Mouse (Mus musculus) intestine, postnatal 0 days (tissue): Measurements from ENCODE around the gene Cd7. TPM values are rescaled to one million over a fixed set of nuclear protein-coding genes. Genes with fewer than 3 reads are reported as not detected.

ENCODE experiments used
- ATAC-seq: fragments of 200-750 bp; cut with Nextera tagmentation; 2 replicates; pipeline ENCODE4 v1.8.0; 2017; ENCODE audit warnings: mild to moderate bottlenecking, moderate TSS enrichment, moderate library complexity
- H3K27ac ChIP-seq: fragments of 300-500 bp; sonication (generic); 2 replicates; pipeline ENCODE4 v1.5.1; 2014; ENCODE audit warnings: mild to moderate bottlenecking, low read depth, low read length, moderate library complexity
- H3K27me3 ChIP-seq: fragments of 300-500 bp; sonication (generic); replicated peaks from 2 replicates; pipeline ENCODE4 v1.6.1; 2014; ENCODE audit warnings: low read length, mixed read lengths; ENCODE audit not compliant: control insufficient read depth, insufficient read depth
- H3K36me3 ChIP-seq: fragments of 300-500 bp; sonication (generic); 2 replicates; pipeline ENCODE4 v1.6.1; 2014; ENCODE audit warnings: mild to moderate bottlenecking, moderate library complexity; ENCODE audit not compliant: control insufficient read depth, insufficient read depth
- H3K4me1 ChIP-seq: fragments of 300-500 bp; sonication (generic); replicated peaks from 2 replicates; pipeline ENCODE4 v1.6.1; 2014; ENCODE audit warnings: antibody characterized with exemption, low read length, mixed read lengths; ENCODE audit not compliant: control insufficient read depth, insufficient read depth
- H3K4me2 ChIP-seq: fragments of 300-500 bp; sonication (generic); replicated peaks from 2 replicates; pipeline ENCODE4 v1.6.1; 2014; ENCODE audit warnings: low read depth, mild to moderate bottlenecking, moderate library complexity
- H3K4me3 ChIP-seq: fragments of 300-500 bp; sonication (generic); 2 replicates; pipeline ENCODE4 v1.5.1; 2014; ENCODE audit warnings: low read depth, low read length
- H3K9ac ChIP-seq: fragments of 300-500 bp; sonication (generic); 2 replicates; pipeline ENCODE4 v1.6.1; 2014; ENCODE audit warnings: mild to moderate bottlenecking, low read depth, low read length
- H3K9me3 ChIP-seq: fragments of 300-500 bp; sonication (generic); 2 replicates; pipeline ENCODE4 v1.6.1; 2016; ENCODE audit warnings: mixed run types; ENCODE audit not compliant: control insufficient read depth
- CTCF ChIP-seq: sonication (generic); IDR thresholded peaks from 2 replicates; pipeline ENCODE4 v1.5.1; 2016; ENCODE audit warnings: low read depth, mild to moderate bottlenecking, control low read depth, antibody characterized with exemption, moderate library complexity
- WGBS: fragments of 180-500 bp; shearing (Covaris S2); extraction: QIAGEN DNeasy Blood & Tissue Kit; methylation state at CpG from one replicate; pipeline ENCODE4 v1.1.7; 2014; 5-methylcytosine and 5-hydroxymethylcytosine counted together
- polyA plus RNA-seq: library from polyadenylated mRNA; unstranded; fragments of >200 nt; fragmentation: Nextera tagmentation; extraction: Ambion mirVana; gene quantifications from 2 replicates; pipeline ENCODE4 v1.2.1, GENCODE M21; 2015

Gene Cd7
- polyA plus RNA-seq, 1 experiment from 2014 or later: 2.2 TPM

DNA sequence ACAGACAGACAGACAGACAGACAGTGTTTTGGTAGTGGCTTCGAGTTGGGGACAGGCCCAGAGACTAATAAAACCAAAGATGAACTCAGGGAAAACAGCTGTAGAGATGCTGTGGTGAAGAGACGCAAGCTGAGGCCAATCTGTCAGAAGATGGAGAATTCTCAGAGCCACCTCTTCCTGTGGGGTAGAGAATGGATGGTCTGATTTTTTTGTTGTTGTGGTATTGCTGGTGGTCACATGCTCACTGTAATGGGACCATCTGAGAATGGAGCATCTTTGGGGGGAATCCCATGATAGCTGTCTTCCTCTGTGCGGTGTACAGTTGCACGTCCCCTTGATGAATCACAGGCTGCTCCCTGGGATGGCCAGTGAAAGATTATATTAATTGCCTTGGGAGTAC is 3.3 kb upstream of the Cd7 start:
- TF ChIP-seq CTCF: no peak
- no peak for ATAC-seq
- 67% methylated on average over 4 of the region's 4 CpGs for WGBS

DNA sequence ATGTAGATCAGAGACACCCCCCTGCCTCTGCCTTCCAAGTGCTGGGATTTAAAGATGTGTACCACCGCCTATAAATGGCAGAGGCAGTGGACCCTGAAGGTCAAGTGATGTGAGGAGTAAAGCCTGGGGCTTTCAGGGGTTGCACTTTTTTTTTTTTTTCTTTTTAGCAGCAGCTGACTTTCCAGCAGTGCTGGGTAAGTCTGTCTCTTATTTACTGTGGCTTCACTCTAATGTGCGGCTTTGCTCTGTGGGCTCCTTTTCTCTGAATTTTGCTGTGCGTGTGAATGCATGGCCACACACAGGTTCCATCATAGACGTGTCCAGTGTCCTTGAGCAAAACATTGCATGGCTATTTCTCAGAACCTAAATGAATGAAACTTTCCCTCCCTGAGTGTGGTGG is 2.4 kb upstream of the Cd7 start:
- H3K9me3 ChIP-seq: no peaks in the 10 kb centered on the region
- no peaks in the 10 kb centered on the region for H3K27me3 ChIP-seq
- no peak overlapping the region for H3K4me3 ChIP-seq
- no peaks in the 10 kb centered on the region for H3K4me1 ChIP-seq
- no peak for ATAC-seq
- TF ChIP-seq CTCF: no peak
- no peak overlapping the region for H3K27ac ChIP-seq
- no peak overlapping the region for H3K9ac ChIP-seq
- H3K4me2 ChIP-seq: no peak overlapping the region
- WGBS: 74% methylated on average over 4 of the region's 4 CpGs
- H3K36me3 ChIP-seq: no peaks in the 10 kb centered on the region

More for the DNA sequence above, 3.3 kb upstream of the Cd7 start:
- H3K4me3 ChIP-seq: no peak overlapping the region
- no peak overlapping the region for H3K9ac ChIP-seq
- H3K4me1 ChIP-seq: no peaks in the 10 kb centered on the region
- H3K4me2 ChIP-seq: no peak overlapping the region
- H3K36me3 ChIP-seq: no peaks in the 10 kb centered on the region
- H3K27me3 ChIP-seq: no peaks in the 10 kb centered on the region
- H3K27ac ChIP-seq: no peak overlapping the region
- H3K9me3 ChIP-seq: no peaks in the 10 kb centered on the region

DNA sequence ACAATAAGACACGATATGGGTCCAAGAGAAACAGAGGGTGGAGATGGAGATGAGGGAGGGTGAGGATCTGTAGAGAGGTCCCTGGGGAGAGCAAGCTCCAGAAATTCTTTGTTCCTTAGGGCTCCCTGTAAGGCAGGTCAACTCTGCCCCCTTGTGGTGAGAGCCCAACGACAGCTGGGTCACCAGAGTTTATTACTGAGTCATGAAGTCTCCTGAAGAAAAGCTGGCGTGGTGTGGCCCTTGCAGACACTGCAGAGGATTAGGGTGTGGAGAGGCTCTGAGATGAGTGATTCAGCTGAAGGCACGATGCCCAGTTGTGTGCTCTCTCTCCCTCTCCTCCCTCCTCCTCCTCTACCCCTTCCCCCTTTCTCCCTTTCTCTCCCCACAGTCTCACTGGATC is 2.0 kb upstream of the Cd7 start:
- Histone ChIP-seq H3K27ac (no peak overlapping the region), H3K9me3 (no peaks in the 10 kb centered on the region), H3K9ac (no peak overlapping the region), H3K4me2 (no peak overlapping the region), H3K4me1 (no peaks in the 10 kb centered on the region), H3K4me3 (no peak overlapping the region), H3K36me3 (no peaks in the 10 kb centered on the region), H3K27me3 (no peaks in the 10 kb centered on the region)
- peak; percentile 77 for ATAC-seq
- TF ChIP-seq CTCF: peak; percentile 93
- 6% methylated on average over 4 of the region's 4 CpGs for WGBS

DNA sequence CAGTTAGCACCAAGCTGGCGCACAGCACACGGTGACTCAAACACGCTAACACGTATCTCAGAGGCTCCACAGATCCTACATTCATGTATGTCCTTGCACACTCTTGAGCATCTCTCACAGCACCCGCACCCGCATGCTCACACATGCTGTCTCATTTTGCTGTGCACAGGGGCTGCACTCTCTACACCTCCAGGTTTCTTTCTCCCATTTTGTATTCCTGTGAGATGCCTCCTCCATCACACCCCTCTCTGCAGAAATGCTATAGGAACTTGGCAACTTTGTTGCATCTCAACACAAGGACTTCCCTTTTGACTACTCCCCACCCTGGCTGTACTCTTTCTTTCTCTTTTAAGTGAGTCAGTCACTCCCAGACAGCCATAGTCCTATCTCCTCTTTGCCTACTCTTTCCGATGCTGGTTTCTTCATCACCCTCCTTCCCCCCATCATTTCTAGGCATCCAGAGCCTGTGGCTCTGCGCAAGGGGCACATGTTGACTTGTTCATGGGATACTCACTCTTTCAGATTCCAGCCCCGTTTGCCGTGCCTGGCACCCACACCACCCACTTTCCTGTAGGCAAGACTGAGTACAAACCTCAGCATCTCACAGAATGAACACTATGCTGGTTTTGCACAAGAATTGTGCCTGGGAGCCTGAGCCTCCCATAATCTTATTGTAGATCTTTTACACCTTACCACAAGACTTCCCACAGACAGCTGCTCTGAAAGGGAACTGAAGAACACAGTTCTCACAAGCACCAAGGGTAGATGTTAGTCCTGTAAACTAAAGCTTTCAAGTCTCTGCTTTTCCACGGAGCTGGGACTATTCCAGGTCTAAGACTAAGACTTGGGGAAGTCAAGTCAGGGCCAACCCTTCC is 615 bp downstream of the Cd7 start:
- no peaks in the 10 kb centered on the region for H3K4me1 ChIP-seq
- WGBS: 87% methylated on average over 11 of the region's 11 CpGs
- no peak overlapping the region for H3K27ac ChIP-seq
- no peaks in the 10 kb centered on the region for H3K27me3 ChIP-seq
- no peak overlapping the region for H3K4me3 ChIP-seq
- no peak overlapping the region for H3K4me2 ChIP-seq
- H3K36me3 ChIP-seq: no peaks in the 10 kb centered on the region
- H3K9ac ChIP-seq: no peak overlapping the region
- TF ChIP-seq CTCF: no peak
- no peak for ATAC-seq
- H3K9me3 ChIP-seq: no peaks in the 10 kb centered on the region

DNA sequence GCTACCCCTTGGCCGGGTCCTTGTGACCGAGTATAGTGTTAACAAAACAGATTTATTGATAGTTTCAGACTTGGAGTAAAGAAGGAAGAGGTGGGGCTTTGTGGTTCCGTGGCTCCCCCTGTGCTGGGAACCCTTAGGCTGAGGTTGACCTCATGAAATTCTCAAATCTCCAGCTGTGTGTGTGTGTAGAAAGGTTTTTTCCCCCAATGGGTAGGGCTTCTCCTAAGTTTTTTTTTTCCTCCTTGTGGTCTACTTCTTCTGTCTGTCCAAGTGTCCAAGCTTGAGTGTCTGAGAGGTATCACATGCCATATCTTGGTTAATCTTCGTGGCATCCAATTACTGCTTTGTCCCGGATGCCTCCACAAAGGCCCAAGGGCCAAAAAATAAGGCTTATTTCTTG is 6.1 kb downstream of the Cd7 start:
- H3K9me3 ChIP-seq: no peaks in the 10 kb centered on the region
- H3K9ac ChIP-seq: no peak overlapping the region
- H3K4me2 ChIP-seq: no peak overlapping the region
- H3K27ac ChIP-seq: no peak overlapping the region
- H3K36me3 ChIP-seq: no peaks in the 10 kb centered on the region
- TF ChIP-seq CTCF: no peak
- no peak for ATAC-seq
- no peaks in the 10 kb centered on the region for H3K27me3 ChIP-seq
- no peaks in the 10 kb centered on the region for H3K4me1 ChIP-seq
- no peak overlapping the region for H3K4me3 ChIP-seq
- WGBS: 75% methylated on average over 5 of the region's 5 CpGs

DNA sequence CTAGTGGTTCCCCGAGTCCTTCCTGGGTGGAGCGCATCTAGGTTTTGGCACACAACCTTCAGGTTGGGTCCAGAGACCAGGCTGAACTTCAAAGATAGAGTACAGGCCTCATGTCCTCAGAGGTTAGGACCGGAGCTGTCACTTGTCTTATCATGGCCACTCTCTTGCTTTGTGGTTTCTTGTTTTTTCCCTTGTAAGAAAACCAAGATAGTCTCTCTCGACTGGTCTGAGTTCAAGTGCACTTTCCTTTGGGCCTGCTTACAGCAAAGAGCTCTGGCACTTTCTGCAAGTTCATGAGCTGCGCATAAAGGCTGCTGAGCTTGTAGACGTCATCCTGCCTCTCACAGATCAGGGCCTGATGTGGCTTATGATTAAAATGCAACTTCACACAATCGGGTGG is 12.0 kb downstream of the Cd7 start:
- Histone ChIP-seq H3K9me3 (no peaks in the 10 kb centered on the region), H3K27ac (no peak overlapping the region), H3K36me3 (no peaks in the 10 kb centered on the region), H3K4me3 (no peak overlapping the region), H3K4me2 (no peak overlapping the region), H3K4me1 (no peaks in the 10 kb centered on the region), H3K9ac (no peak overlapping the region), H3K27me3 (no peaks in the 10 kb centered on the region)
- no peak for TF ChIP-seq CTCF
- WGBS: 84% methylated on average over 7 of the region's 7 CpGs
- no peak for ATAC-seq
